Mouse (Mus musculus): ENCODE data around the gene Plpp7.

Plpp7 gene

GRCm38 (mm10) chr2:32139377-32139776 is 44.0 kb downstream of the Plpp7 start:
- DNase-seq (ENCODE audit: low spot score): no peak

GRCm38 (mm10) chr2:32140498-32140934 is 45.2 kb downstream of the Plpp7 start:
- no peak for DNase-seq (ENCODE audit: low spot score)

- DNase-seq (ENCODE audit: low spot score): no peak
Observed at GRCm38 (mm10) chr2:32141602-32142001, 46.3 kb downstream of the Plpp7 start.

- DNase-seq (ENCODE audit: low spot score): no peak
Observed at GRCm38 (mm10) chr2:32142368-32142767, 47.0 kb downstream of the Plpp7 start.

- no peak for DNase-seq (ENCODE audit: low spot score)
Observed at GRCm38 (mm10) chr2:32144633-32145032, 49.3 kb downstream of the Plpp7 start.

GRCm38 (mm10) chr2:32146617-32147162 is 51.4 kb downstream of the Plpp7 start:
- no peak for DNase-seq (ENCODE audit: low spot score)

- no peak for DNase-seq (ENCODE audit: low spot score)
Observed at GRCm38 (mm10) chr2:32150135-32150534, 54.8 kb downstream of the Plpp7 start.

GRCm38 (mm10) chr2:32150562-32150923 is 55.2 kb downstream of the Plpp7 start:
- no peak for DNase-seq (ENCODE audit: low spot score)

- peak; percentile 73 for DNase-seq (ENCODE audit: low spot score)
Observed at GRCm38 (mm10) chr2:32150924-32151659, 55.8 kb downstream of the Plpp7 start, which contains the start of gene Prrc2b. TSS of gene Prrc2b (plus strand) at chr2:32151082.

GRCm38 (mm10) chr2:32151660-32152366 is 56.5 kb downstream of the Plpp7 start:
- DNase-seq (ENCODE audit: low spot score): peak; percentile 62

GRCm38 (mm10) chr2:32152367-32153034 is 57.2 kb downstream of the Plpp7 start:
- no peak for DNase-seq (ENCODE audit: low spot score)

GRCm38 (mm10) chr2:32153041-32153790 is 57.9 kb downstream of the Plpp7 start:
- peak; percentile 28 for DNase-seq (ENCODE audit: low spot score)

- no peak for DNase-seq (ENCODE audit: low spot score)
Observed at GRCm38 (mm10) chr2:32153791-32154119, 58.4 kb downstream of the Plpp7 start.

GRCm38 (mm10) chr2:32154334-32154997 is 59.1 kb downstream of the Plpp7 start:
- no peak for DNase-seq (ENCODE audit: low spot score)

GRCm38 (mm10) chr2:32154998-32155541 is 59.7 kb downstream of the Plpp7 start:
- DNase-seq (ENCODE audit: low spot score): no peak

- no peak for DNase-seq (ENCODE audit: low spot score)
Observed at GRCm38 (mm10) chr2:32155614-32156013, 60.3 kb downstream of the Plpp7 start.

GRCm38 (mm10) chr2:32156645-32157044 is 61.3 kb downstream of the Plpp7 start:
- DNase-seq (ENCODE audit: low spot score): no peak

- no peak for DNase-seq (ENCODE audit: low spot score)
Observed at GRCm38 (mm10) chr2:32157328-32157727, 62.0 kb downstream of the Plpp7 start.

GRCm38 (mm10) chr2:32158616-32159239 is 63.4 kb downstream of the Plpp7 start:
- no peak for DNase-seq (ENCODE audit: low spot score)
